Mouse (Mus musculus): ENCODE measurements around the gene Tprkb. TPM values are rescaled to one million over a fixed set of nuclear protein-coding genes. Genes with fewer than 3 reads are reported as not detected.

The Tprkb gene
- polyA plus RNA-seq, 1 experiment = 19.8 TPM

GRCm38 (mm10) chr6:85926709-85927108 lies 15.0 kb downstream of the Tprkb start:
- no peak overlapping the region for H3K4me2 ChIP-seq (ENCODE audit: low read depth)
- no peak for TF ChIP-seq TCF12 (IDR thresholded peaks at IDR 0.05; ENCODE audit: insufficient read depth, poor library complexity, severe bottlenecking)
- TF ChIP-seq USF1 (IDR thresholded peaks at IDR 0.05; ENCODE audit: low read depth) = no peak
- TF ChIP-seq SRF (IDR thresholded peaks at IDR 0.05; ENCODE audit: control insufficient read depth, insufficient read length, low read depth) = no peak
- no peak for TF ChIP-seq E2F4 (IDR thresholded peaks at IDR 0.05; ENCODE audit: insufficient read depth)
- no peak for TF ChIP-seq MYOG (IDR thresholded peaks at IDR 0.05; ENCODE audit: control insufficient read depth in 1 of 3, insufficient read depth in 1 of 3, insufficient read length in 2 of 3, low read depth in 2 of 3)
- TF ChIP-seq MAX (IDR thresholded peaks at IDR 0.05; ENCODE audit: low read depth) = no peak
- TF ChIP-seq CEBPB (IDR thresholded peaks at IDR 0.05; ENCODE audit: insufficient read depth, poor library complexity, severe bottlenecking) = no peak
- TF ChIP-seq POLR2A (IDR thresholded peaks at IDR 0.05; ENCODE audit: insufficient read length, low read depth) = no peak

GRCm38 (mm10) chr6:85927476-85928464 lies 16.1 kb downstream of the Tprkb start:
- Histone ChIP-seq H3K79me2 (ENCODE audit: control insufficient read depth, insufficient read depth) (no peaks in the 10 kb centered on the region), H3K4me3 (no peak overlapping the region), H3K4me2 (ENCODE audit: low read depth) (no peak overlapping the region), H3ac (ENCODE audit: control insufficient read depth, insufficient read length) (no peak overlapping the region), H3K27me3 (ENCODE audit: control insufficient read depth, insufficient read depth, insufficient read length) (no peaks in the 10 kb centered on the region), H3K36me3 (ENCODE audit: control insufficient read depth, insufficient read depth) (peaks cover 35% of the 10 kb centered on the region)
- TF ChIP-seq TCF12 (IDR thresholded peaks at IDR 0.05; ENCODE audit: insufficient read depth, poor library complexity, severe bottlenecking) (no peak), MAX (IDR thresholded peaks at IDR 0.05; ENCODE audit: low read depth) (no peak), POLR2AphosphoS2 (IDR thresholded peaks at IDR 0.05; ENCODE audit: insufficient read length, low read depth) (no peak), USF1 (IDR thresholded peaks at IDR 0.05; ENCODE audit: low read depth) (no peak)

More at GRCm38 (mm10) chr6:85926709-85927108, 15.0 kb downstream of the Tprkb start:
- Histone ChIP-seq H3K79me2 (ENCODE audit: control insufficient read depth, insufficient read depth) (no peaks in the 10 kb centered on the region), H3K36me3 (ENCODE audit: control insufficient read depth, insufficient read depth) (peaks cover 41% of the 10 kb centered on the region), H3ac (ENCODE audit: control insufficient read depth, insufficient read length) (no peak overlapping the region), H3K4me3 (no peak overlapping the region), H3K27me3 (ENCODE audit: control insufficient read depth, insufficient read depth, insufficient read length) (no peaks in the 10 kb centered on the region)

GRCm38 (mm10) chr6:85929312-85929711 lies 17.6 kb downstream of the Tprkb start:
- H3K4me2 ChIP-seq (ENCODE audit: low read depth) = no peak overlapping the region
- H3K27me3 ChIP-seq (ENCODE audit: control insufficient read depth, insufficient read depth, insufficient read length) = no peaks in the 10 kb centered on the region
- no peaks in the 10 kb centered on the region for H3K79me2 ChIP-seq (ENCODE audit: control insufficient read depth, insufficient read depth)
- no peak for TF ChIP-seq POLR2A (IDR thresholded peaks at IDR 0.05; ENCODE audit: insufficient read length, low read depth)
- TF ChIP-seq MYOG (IDR thresholded peaks at IDR 0.05; ENCODE audit: control insufficient read depth in 1 of 3, insufficient read depth in 1 of 3, insufficient read length in 2 of 3, low read depth in 2 of 3) = no peak
- TF ChIP-seq CEBPB (IDR thresholded peaks at IDR 0.05; ENCODE audit: insufficient read depth, poor library complexity, severe bottlenecking) = no peak
- TF ChIP-seq TCF3 (IDR thresholded peaks at IDR 0.05; ENCODE audit: insufficient read length, low read depth) = no peak
- TF ChIP-seq USF1 (IDR thresholded peaks at IDR 0.05; ENCODE audit: low read depth) = no peak
- no peak for TF ChIP-seq POLR2AphosphoS2 (IDR thresholded peaks at IDR 0.05; ENCODE audit: insufficient read length, low read depth)
- peaks cover 33% of the 10 kb centered on the region for H3K36me3 ChIP-seq (ENCODE audit: control insufficient read depth, insufficient read depth)
- no peak overlapping the region for H3ac ChIP-seq (ENCODE audit: control insufficient read depth, insufficient read length)
- H3K4me3 ChIP-seq = no peak overlapping the region

GRCm38 (mm10) chr6:85934047-85934446 lies 22.4 kb downstream of the Tprkb start:
- TF ChIP-seq TCF3 (IDR thresholded peaks at IDR 0.05; ENCODE audit: insufficient read length, low read depth) (no peak), MYOD1 (IDR thresholded peaks at IDR 0.05; ENCODE audit: control insufficient read depth in 1 of 3, insufficient read length in 2 of 3, low read depth in 2 of 3) (no peak), SRF (IDR thresholded peaks at IDR 0.05; ENCODE audit: control insufficient read depth, insufficient read length, low read depth) (no peak), MAX (IDR thresholded peaks at IDR 0.05; ENCODE audit: low read depth) (no peak), TCF12 (IDR thresholded peaks at IDR 0.05; ENCODE audit: insufficient read depth, poor library complexity, severe bottlenecking) (no peak), POLR2AphosphoS2 (IDR thresholded peaks at IDR 0.05; ENCODE audit: insufficient read length, low read depth) (no peak)
- Histone ChIP-seq H3ac (ENCODE audit: control insufficient read depth, insufficient read length) (no peak overlapping the region), H3K79me2 (ENCODE audit: control insufficient read depth, insufficient read depth) (no peaks in the 10 kb centered on the region), H3K36me3 (ENCODE audit: control insufficient read depth, insufficient read depth) (peaks cover 6% of the 10 kb centered on the region), H3K4me2 (ENCODE audit: low read depth) (no peak overlapping the region), H3K4me3 (no peak overlapping the region), H3K27me3 (ENCODE audit: control insufficient read depth, insufficient read depth, insufficient read length) (no peaks in the 10 kb centered on the region)

GRCm38 (mm10) chr6:85935646-85936045 lies 24.0 kb downstream of the Tprkb start:
- Histone ChIP-seq H3K36me3 (ENCODE audit: control insufficient read depth, insufficient read depth) (peaks cover 1% of the 10 kb centered on the region), H3ac (ENCODE audit: control insufficient read depth, insufficient read length) (no peak overlapping the region), H3K27me3 (ENCODE audit: control insufficient read depth, insufficient read depth, insufficient read length) (no peaks in the 10 kb centered on the region), H3K79me2 (ENCODE audit: control insufficient read depth, insufficient read depth) (no peaks in the 10 kb centered on the region), H3K4me2 (ENCODE audit: low read depth) (no peak overlapping the region), H3K4me3 (peak overlapping the region; percentile 29)
- TF ChIP-seq SRF (IDR thresholded peaks at IDR 0.05; ENCODE audit: control insufficient read depth, insufficient read length, low read depth) (no peak), POLR2AphosphoS2 (IDR thresholded peaks at IDR 0.05; ENCODE audit: insufficient read length, low read depth) (no peak), MYOG (IDR thresholded peaks at IDR 0.05; ENCODE audit: control insufficient read depth in 1 of 3, insufficient read depth in 1 of 3, insufficient read length in 2 of 3, low read depth in 2 of 3) (no peak), USF1 (IDR thresholded peaks at IDR 0.05; ENCODE audit: low read depth) (no peak), E2F4 (IDR thresholded peaks at IDR 0.05; ENCODE audit: insufficient read depth) (no peak), MYOD1 (IDR thresholded peaks at IDR 0.05; ENCODE audit: control insufficient read depth in 1 of 3, insufficient read length in 2 of 3, low read depth in 2 of 3) (no peak), MAX (IDR thresholded peaks at IDR 0.05; ENCODE audit: low read depth) (no peak)
